Mouse (Mus musculus): ENCODE results near the gene Serinc3. TPM values are rescaled to one million over a fixed set of nuclear protein-coding genes. Genes with fewer than 3 reads are reported as not detected.

Gene Serinc3
- polyA plus RNA-seq (2014; fragmentation: Illumina TruSeq; extraction: RNeasy Lipid Tissue Mini Kit (QIAGEN cat#74804); ENCODE audit: low read depth, low replicate concordance) = 261 TPM

GRCm38 (mm10) chr2:163644575-163645385 lies at the start of gene Serinc3:
TSS of gene Serinc3 (minus strand) at chr2:163645131.

GRCm38 (mm10) chr2:163657975-163658886 lies 13.3 kb upstream of the Serinc3 start, which contains the start of gene Pkig:
TSS of gene Pkig (plus strand) at chr2:163658386.

GRCm38 (mm10) chr2:163602101-163602971 lies 42.6 kb downstream of the Serinc3 start, which contains the start of gene Ttpal:
TSS of gene Ttpal (plus strand) at chr2:163602314.

Other genes with a start within 250 kb of the Serinc3 start
- gene Jph2, start 247.1 kb downstream of the Serinc3 start, polyA plus RNA-seq (2014; fragmentation: Illumina TruSeq; extraction: RNeasy Lipid Tissue Mini Kit (QIAGEN cat#74804); ENCODE audit: low read depth, low replicate concordance) = 259 TPM
- 24.5 TPM for gene Oser1, start 220.4 kb downstream of the Serinc3 start, polyA plus RNA-seq (2014; fragmentation: Illumina TruSeq; extraction: RNeasy Lipid Tissue Mini Kit (QIAGEN cat#74804); ENCODE audit: low read depth, low replicate concordance)
- not detected for gene Gdap1l1, start 206.7 kb downstream of the Serinc3 start, polyA plus RNA-seq (2014; fragmentation: Illumina TruSeq; extraction: RNeasy Lipid Tissue Mini Kit (QIAGEN cat#74804); ENCODE audit: low read depth, low replicate concordance)
- 142 TPM for gene Fitm2, start 172.5 kb downstream of the Serinc3 start, polyA plus RNA-seq (2014; fragmentation: Illumina TruSeq; extraction: RNeasy Lipid Tissue Mini Kit (QIAGEN cat#74804); ENCODE audit: low read depth, low replicate concordance)
- not detected for gene R3hdml, start 152.8 kb downstream of the Serinc3 start, polyA plus RNA-seq (2014; fragmentation: Illumina TruSeq; extraction: RNeasy Lipid Tissue Mini Kit (QIAGEN cat#74804); ENCODE audit: low read depth, low replicate concordance)
- gene Hnf4a, start 138.3 kb downstream of the Serinc3 start, polyA plus RNA-seq (2014; fragmentation: Illumina TruSeq; extraction: RNeasy Lipid Tissue Mini Kit (QIAGEN cat#74804); ENCODE audit: low read depth, low replicate concordance) = not detected
- gene Ttpal, start 42.8 kb downstream of the Serinc3 start, polyA plus RNA-seq (2014; fragmentation: Illumina TruSeq; extraction: RNeasy Lipid Tissue Mini Kit (QIAGEN cat#74804); ENCODE audit: low read depth, low replicate concordance) = 14.8 TPM
- gene Pkig, start 13.3 kb upstream of the Serinc3 start, polyA plus RNA-seq (2014; fragmentation: Illumina TruSeq; extraction: RNeasy Lipid Tissue Mini Kit (QIAGEN cat#74804); ENCODE audit: low read depth, low replicate concordance) = 307 TPM
- gene Ada, start 105.1 kb upstream of the Serinc3 start, polyA plus RNA-seq (2014; fragmentation: Illumina TruSeq; extraction: RNeasy Lipid Tissue Mini Kit (QIAGEN cat#74804); ENCODE audit: low read depth, low replicate concordance) = 1.1 TPM
- gene Ccn5, start 175.7 kb upstream of the Serinc3 start, polyA plus RNA-seq (2014; fragmentation: Illumina TruSeq; extraction: RNeasy Lipid Tissue Mini Kit (QIAGEN cat#74804); ENCODE audit: low read depth, low replicate concordance) = 6.4 TPM
- not detected for gene Kcnk15, start 208.5 kb upstream of the Serinc3 start, polyA plus RNA-seq (2014; fragmentation: Illumina TruSeq; extraction: RNeasy Lipid Tissue Mini Kit (QIAGEN cat#74804); ENCODE audit: low read depth, low replicate concordance)